Mouse (Mus musculus) hindlimb bud, embryonic 11.5 days (tissue): ENCODE measurements around the gene Krt25.

ENCODE experiments used
- DNase-seq: peaks from one replicate; pipeline ENCODE4 v3.0.0-alpha.2; 2012; ENCODE audit warnings: low read depth, low spot score; ENCODE audit errors: extremely low spot score

Krt25 gene

GRCm38 (mm10) chr11:99322851-99323250, at the start of gene Krt25:
Gene Krt25 (minus strand): TSS chr11:99322951.
- no peak for DNase-seq

GRCm38 (mm10) chr11:99369853-99370451, 47.2 kb upstream of the Krt25 start:
- DNase-seq, result no peak

DNA sequence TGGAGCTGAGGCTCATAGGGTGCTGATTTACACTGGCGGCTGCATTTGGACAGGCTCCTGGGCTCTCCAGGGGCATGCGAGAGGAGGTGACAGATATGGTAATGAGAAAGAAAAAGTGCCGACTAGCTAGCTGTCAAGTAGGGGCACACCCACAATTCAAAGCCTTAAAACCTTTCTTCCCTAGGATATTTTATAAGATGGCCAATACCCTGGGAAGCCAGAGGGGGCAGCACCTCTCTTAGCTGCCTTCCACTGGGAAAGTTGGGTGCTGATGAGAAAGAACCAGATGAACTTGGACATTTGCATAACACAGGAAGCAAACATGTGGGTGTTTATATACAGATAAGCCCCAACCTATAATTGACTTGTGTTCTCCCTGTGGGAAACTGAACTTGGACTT, 46.5 kb upstream of the Krt25 start:
- DNase-seq, result no peak

GRCm38 (mm10) chr11:99366791-99367190, 44.0 kb upstream of the Krt25 start:
- no peak for DNase-seq

DNA sequence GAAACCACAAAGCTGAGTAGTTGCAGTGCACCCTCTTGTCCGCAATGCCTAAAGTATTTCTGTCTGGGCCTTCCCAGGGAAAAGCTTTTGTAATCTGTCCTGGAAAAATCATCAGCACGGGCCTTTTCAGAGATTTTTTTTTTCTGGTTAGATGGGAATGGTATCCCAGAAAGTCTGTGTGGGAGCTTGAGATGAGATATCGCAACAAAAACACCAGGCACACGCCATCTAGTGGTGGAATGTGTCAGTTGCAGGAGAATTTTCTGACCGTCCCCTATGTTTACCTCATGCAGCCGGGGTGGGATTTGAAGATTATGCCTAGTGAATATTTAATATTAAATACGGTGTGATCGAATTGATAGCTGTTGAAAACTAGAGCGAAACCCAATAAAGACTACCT, 41.7 kb upstream of the Krt25 start:
- no peak for DNase-seq

GRCm38 (mm10) chr11:99361423-99361822, 38.7 kb upstream of the Krt25 start:
- no peak for DNase-seq

GRCm38 (mm10) chr11:99351004-99351403, 28.3 kb upstream of the Krt25 start, which contains the start of gene Krt27:
Gene Krt27 (minus strand): TSS chr11:99351104.
- DNase-seq, result no peak

DNA sequence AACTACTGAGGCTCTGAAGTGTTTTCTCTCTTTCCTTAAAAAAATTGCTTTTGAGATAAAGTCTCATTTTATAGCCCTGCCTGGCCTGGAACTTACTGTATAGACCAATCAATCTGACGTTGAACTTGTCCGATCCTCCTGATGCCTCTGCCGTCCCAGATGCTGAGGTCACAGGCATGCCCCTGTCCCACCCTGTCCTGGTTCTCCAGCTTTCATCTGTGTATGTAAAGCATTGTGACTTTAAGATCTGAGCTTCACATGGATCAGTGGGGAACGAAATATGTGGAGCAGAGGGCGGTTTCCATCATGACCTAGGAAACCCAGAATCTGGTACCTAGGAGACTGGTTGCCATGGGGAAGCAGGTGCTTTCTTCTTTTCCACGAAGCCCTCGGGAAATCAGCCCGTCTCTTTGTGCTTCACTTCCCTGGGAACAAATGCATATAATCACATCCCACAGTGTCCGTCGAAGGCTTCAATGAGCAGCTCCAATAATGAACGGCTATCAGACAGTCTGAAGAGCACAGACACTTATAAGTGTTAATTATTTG, 16.6 kb upstream of the Krt25 start:
- no peak for DNase-seq

GRCm38 (mm10) chr11:99337866-99338265, 15.1 kb upstream of the Krt25 start, which contains the start of gene Krt26:
Gene Krt26 (minus strand): TSS chr11:99337966.
- DNase-seq, result no peak

GRCm38 (mm10) chr11:99333426-99333825, 10.7 kb upstream of the Krt25 start:
- DNase-seq, result no peak

DNA sequence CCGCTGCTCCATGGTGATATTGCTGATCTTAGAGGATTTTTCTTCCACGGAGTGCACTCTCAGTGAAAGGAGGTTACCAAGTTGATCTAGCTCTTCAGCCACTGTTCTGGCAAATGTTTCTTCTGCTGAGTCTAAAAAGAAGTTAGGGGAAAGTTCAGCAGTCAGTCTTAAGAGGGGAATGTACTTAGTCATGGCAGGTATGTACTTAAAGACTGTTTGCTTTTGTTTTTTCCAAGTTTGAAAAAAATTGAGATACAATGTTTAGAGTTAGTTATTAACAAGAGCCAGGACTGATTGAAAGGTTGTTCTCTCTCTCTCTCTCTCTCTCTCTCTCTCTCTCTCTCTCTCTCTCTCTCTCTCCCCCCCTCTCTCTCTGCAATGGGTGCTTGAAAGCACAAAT, 6.9 kb upstream of the Krt25 start:
- no peak for DNase-seq

DNA sequence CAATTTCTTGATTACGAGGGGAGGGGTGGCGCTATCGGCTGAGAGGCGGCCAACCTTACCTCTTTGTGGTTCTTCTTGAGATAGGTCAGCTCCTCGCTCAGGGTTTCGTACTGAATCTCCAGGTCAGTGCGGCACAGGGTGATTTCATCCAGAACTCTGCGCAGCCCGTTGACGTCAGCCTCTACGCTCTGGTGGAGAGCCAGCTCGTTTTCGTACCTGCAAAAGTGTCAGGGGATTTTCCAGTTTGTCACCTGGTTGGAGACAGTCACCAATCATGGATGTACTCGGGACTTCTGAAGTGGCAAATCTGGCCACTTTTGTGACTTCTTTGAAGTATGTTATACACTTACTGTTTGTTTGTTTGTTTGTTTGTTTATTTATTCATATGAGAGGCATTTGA, 1.7 kb downstream of the Krt25 start:
- DNase-seq, result no peak

DNA sequence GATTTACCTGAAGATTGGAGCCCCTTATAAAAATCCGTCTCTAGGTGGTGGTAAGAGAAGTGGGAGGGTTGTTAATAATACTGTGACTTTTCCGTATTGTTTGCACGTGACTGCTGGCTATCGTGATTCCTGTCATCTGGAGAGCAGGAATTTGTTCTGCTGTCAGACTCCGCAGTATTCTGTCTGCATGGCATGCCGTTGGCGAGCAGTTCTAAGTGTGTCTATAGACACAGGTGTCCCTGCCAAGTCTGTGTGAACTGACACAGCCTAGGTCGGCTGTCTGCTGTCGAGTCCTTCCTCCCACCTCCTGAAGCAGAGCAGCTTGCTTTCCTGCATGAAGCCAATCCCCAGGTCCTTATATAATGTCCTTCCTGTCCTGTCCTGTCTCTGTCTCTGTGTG, 3.6 kb downstream of the Krt25 start:
- no peak for DNase-seq

GRCm38 (mm10) chr11:99316543-99316942, 6.2 kb downstream of the Krt25 start:
- DNase-seq, result no peak

- DNase-seq, result no peak
Observed at GRCm38 (mm10) chr11:99314594-99314993, 8.2 kb downstream of the Krt25 start.

DNA sequence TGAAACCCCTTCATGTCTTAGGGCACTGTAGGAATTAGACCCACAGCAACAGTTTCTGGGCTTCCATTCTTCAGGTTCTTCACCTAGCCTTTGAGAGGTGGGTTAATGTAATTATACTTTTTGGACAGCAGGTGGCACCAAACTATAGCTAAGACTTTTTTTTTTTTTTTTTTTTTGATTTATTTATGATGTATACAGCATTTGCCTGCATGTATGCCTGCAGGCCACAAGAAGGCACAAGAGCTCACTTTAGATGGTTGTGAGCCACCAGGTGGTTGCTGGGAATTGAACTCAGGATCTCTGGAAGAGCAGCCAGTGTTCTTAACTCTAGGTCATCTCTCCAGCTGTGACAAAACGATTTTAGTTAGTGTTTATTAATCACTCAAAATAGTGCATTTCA, 11.9 kb downstream of the Krt25 start:
- DNase-seq, result peak; percentile 20

- DNase-seq, result peak; percentile 86
Observed at GRCm38 (mm10) chr11:99307579-99307978, 15.2 kb downstream of the Krt25 start.

DNA sequence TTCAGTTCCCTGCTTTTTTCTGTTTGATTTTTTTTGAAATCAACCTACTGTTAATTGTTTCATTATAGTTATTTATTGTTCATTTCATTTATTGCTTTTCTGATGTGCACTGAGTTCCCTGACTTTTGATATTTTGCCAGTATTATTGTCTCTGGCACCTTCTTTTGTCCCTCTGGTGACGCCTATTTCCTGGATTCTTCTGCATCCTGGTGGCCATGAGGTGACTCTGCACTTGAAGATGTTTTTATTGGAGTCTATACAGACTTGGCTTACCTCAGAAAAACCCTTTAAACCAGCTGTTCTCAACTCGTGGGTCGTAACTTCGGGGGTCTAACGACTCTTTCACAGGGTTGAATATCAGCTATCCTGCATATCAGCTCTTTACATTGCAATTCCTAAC, 27.7 kb downstream of the Krt25 start:
- no peak for DNase-seq

- DNase-seq, result no peak
Observed at GRCm38 (mm10) chr11:99292846-99293245, 29.9 kb downstream of the Krt25 start.

DNA sequence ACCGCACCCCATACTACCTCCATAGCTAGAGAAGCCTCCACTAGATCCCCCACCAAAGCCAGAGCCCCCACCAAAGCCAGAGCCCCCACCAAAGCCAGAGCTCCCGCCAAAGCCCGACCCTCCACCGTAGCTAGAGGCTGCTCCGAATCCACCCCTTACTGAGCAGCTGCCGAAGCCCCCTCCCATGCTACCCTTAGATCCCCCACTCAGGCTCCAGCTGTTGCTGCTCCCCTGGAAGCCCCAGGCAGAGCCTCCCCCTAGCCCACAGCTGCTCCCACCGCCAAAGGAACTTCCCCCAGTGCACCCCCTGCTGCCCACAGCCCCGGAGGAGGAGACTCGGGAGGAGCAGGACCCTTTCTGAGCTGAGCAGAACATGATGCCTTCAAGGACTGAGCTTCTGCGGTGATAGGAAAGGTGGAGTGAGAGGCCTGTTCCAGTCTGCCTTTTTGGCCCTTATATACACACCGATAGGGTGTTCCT, 37.9 kb downstream of the Krt25 start, which contains the start of gene Krt24:
Gene Krt24, minus strand, starts transcription at position 430 of the 480 bp plus-strand sequence.
- DNase-seq, result no peak

DNA sequence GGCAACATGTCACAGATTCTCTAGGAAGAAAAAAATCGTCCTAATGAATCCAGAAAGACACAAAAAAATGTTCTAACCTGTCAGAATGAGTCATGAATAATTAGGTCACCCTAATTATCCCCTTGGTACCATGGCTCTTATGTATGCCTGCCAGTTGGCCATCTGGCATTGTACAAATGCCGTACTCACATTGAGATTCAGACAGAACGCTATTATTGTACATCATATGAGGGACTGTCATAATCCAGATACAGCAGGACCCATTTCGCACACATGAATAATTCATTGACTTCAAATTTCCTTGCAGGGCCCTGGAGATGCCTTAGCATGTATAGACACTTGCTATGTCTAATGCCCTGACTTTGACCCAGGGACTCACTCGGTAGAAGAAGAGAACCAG, 38.7 kb downstream of the Krt25 start:
- DNase-seq, result no peak

GRCm38 (mm10) chr11:99283334-99283733, 39.4 kb downstream of the Krt25 start:
- DNase-seq, result no peak

DNA sequence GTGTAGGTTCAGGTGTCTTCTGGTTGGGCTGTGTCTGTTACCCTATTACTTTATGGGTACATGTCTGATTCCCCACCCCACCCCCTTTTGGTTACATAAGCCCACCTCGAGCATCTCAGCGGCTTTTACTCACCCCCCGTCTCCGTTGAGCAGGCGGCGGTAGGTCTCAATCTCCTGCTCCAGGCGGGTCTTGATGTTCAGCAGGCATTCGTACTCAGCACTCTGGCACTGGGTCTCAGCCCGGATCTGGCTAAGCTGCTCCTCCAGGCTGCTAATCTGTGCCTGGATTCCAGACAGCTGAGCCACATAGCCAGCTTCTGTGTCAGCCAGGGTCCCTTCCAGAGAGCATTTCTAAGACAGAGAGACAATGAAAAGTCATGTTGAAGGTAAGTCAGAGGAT, 41.6 kb downstream of the Krt25 start:
- DNase-seq, result no peak
